Mouse (Mus musculus) CH12.LX (cell line): Measurements from ENCODE around the gene Terb2.

Experiments
- CTCF ChIP-seq, 2 experiments: IDR thresholded peaks in 1 of 2; conservative IDR thresholded peaks in 1 of 2; 2 replicates each; pipeline ENCODE4 v1.5.1; 2011 to 2012; ENCODE audit warnings: low read depth in 2 of 2, low read length in 2 of 2, improper control_type of control experiment in 1 of 2, inconsistent platforms in 1 of 2, mild to moderate bottlenecking in 1 of 2, moderate library complexity in 1 of 2
- EP300 ChIP-seq: IDR thresholded peaks from 2 replicates; pipeline ENCODE4 v1.6.1; 2011; ENCODE audit warnings: low read length, improper control_type of control experiment
- MAX ChIP-seq: IDR thresholded peaks from 2 replicates; pipeline ENCODE4 v1.6.1; 2011; ENCODE audit warnings: low read length, improper control_type of control experiment
- MEF2A ChIP-seq: IDR thresholded peaks from 2 replicates; pipeline ENCODE4 v1.6.1; 2014; ENCODE audit warnings: low read depth, mild to moderate bottlenecking, inconsistent platforms, low read length, improper control_type of control experiment, borderline replicate concordance
- MXI1 ChIP-seq: IDR thresholded peaks from 2 replicates; pipeline ENCODE4 v1.6.1; 2011; ENCODE audit warnings: mild to moderate bottlenecking, low read depth, low read length, improper control_type of control experiment
- POLR2A ChIP-seq: IDR thresholded peaks from 2 replicates; pipeline ENCODE4 v1.6.1; 2011; ENCODE audit warnings: low read depth, mild to moderate bottlenecking, improper control_type of control experiment, low read length
- RCOR1 ChIP-seq: conservative IDR thresholded peaks from 2 replicates; pipeline ENCODE4 v1.6.1; 2012; ENCODE audit warnings: low read depth, mild to moderate bottlenecking, inconsistent platforms, low read length, improper control_type of control experiment

- TF ChIP-seq POLR2A (no peak), EP300 (peak; percentile 50), MEF2A (peak; percentile 61; the same call in 1 of the 2 replicates), CTCF (conservative IDR thresholded peaks at IDR 0.05 in 1 of 2, IDR thresholded peaks at IDR 0.05 in 1 of 2; ENCODE audit: low read depth in 2 of 2, low read length in 2 of 2) (peak; percentile 91 to 95), RCOR1 (no peak), MAX (peak; percentile 37; the same call in 1 of the 2 replicates), MXI1 (no peak)
These were observed 57.6 kb downstream of the Terb2 start for GRCm38 (mm10) chr2:122243671-122244131.
